Mouse (Mus musculus) ovary, adult 18-20 months (tissue): ENCODE measurements at regions not wholly inside any gene's neighbourhood (a gene's known extent, or its start where the extent isn't known, plus 50 kb on each side); places are given as distances from the start of the nearest gene placed in this dataset.

ENCODE experiments used
- DNase-seq: peaks from one replicate; pipeline ENCODE4 v3.0.0; 2022; ENCODE audit warnings: low spot score, mixed read lengths

- DNase-seq = no peak
These were observed 375.2 kb upstream of the Nfe2l3 start for GRCm38 (mm10) chr6:51057229-51057628.

GRCm38 (mm10) chr6:51059923-51060847 is 372.3 kb upstream of the Nfe2l3 start:
- no peak for DNase-seq

DNA sequence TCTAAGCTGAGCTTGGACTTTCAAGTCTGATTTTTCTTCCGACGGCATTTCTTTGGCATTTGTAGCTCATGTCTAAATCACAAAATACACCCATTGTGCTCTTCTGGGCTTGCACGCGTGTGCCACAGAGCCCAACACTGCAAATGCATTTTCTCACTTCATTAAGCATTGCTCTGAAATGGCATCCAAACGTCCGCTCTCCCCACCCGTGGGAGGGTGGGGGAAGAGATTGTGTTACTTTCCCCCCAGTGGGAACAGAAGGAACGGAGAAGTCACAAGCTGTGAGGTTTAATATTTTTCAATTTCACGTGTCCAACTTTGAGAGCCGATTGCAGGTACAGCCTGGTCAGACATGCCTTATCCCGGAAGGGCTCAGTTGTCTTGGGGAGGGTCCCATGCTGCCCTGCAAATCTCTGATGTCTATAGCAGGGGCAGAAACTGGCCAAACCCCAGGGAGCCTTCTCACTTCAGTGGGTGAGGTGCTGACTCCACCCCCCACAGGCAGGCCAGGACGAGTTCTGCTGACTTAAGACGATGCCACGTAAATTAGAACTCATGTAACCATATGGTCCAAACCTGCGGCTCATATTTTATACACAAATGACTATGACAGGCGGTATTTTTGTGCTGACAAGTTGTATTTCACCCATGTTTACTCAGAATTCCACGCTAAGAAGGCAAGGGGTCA is 371.5 kb upstream of the Nfe2l3 start:
- no peak for DNase-seq

DNA sequence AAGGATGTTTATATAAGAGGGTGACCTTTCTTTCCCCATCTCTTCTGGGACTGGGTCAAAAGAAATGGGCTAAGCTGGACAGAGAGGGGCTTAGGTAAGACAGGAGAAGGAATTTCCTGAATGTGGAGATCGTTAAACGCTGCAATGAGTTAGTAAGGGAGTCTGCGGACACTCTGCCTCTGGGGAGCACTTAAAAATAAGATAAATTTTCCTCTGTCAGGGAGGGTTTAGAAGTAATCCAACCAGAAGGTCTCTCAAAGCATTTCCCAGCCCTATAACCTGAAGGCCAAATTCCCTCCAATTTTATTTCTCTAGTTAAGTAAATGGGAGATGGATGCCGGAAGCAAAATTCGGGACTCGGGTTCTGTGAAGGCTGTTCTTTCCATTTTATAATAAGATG is 367.3 kb upstream of the Nfe2l3 start:
- DNase-seq = no peak

GRCm38 (mm10) chr6:51067332-51067731 is 365.1 kb upstream of the Nfe2l3 start:
- no peak for DNase-seq

- DNase-seq = no peak
These were observed 362.5 kb upstream of the Nfe2l3 start for GRCm38 (mm10) chr6:51069945-51070344.

- DNase-seq = no peak
These were observed 361.2 kb upstream of the Nfe2l3 start for GRCm38 (mm10) chr6:51071243-51071642.

DNA sequence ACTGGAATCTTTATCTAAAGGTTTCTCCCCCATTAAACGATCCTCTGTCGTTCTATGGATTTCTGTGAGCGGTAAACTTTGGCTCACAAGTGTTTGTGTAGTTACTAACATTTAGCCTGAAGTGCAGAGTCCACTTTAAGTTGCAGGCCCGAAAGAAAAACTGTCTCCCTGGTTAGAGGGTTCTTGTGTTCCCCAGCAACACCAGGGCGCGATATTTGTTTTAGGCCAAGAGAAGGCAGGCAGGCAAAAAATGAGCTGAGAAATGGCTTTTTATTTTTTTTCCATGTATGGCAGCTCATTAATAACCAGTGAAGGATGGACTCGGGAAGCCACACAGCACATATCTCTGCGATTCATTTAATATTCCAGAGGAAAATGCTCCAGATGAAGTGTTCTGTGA is 357.4 kb upstream of the Nfe2l3 start:
- DNase-seq = no peak

GRCm38 (mm10) chr6:51076861-51077768 is 355.4 kb upstream of the Nfe2l3 start:
- no peak for DNase-seq

DNA sequence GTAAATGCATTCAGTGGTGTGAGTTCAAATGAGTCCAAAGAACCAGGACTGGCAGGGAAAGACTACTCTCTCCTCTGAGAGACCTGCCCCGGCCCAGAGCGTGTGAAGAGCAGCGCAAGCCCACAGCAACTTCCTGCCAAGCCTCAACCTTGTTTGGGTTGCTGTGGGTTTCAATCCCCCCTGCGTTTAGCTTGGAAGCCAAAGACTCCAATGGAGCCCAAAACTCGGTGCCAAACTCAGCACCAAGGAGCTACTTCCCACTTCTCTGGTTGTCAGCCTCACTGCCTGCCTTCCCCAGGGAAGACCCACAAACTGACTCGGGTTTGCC is 354.7 kb upstream of the Nfe2l3 start:
- DNase-seq = no peak

DNA sequence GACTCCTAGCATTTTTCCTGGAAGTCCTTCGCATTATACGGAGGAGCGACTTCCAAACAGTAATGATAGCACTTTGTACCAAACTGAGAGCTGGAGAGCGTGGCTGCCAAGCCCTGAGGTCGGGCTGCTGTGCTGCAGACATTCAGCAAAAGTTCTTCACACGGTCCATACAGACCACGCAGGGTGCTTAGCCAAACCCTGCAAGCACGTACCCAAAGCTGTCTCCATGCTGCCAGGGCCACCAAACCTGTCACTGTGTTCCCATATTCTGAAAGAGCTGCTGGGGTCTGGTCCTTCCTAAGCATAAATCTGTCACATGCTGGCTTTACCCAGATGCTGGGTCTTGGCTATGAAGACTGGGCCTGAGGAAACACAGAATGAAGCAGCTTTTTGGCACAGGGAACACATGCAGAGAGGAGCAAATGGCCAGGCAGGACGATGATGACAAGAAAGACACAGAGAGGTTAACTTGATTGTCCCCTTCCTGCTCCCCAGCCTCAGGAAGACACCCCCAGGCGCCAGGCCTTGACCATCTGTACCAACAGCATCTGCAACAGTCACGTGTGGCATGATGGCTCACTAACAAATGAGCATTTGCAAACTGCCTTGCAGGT is 354.0 kb upstream of the Nfe2l3 start:
- no peak for DNase-seq

DNA sequence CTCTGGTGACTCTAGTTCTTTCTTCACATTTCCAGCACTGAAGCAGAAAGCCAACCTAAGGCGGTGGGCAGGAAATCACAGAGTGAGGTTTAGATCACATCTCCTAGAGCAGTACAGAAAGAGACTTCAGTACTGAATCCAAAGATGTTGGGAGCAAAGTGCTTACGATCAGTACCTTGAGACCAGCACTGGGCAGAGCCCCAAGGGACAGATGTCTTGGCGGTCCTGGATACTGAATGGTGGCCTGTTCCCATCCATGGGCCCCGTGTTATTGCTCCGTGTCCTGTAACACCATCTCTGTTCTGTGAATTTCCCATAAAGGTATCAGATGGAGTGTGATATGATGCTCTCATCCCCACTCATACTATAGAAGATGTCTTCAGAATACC is 353.5 kb upstream of the Nfe2l3 start:
- DNase-seq = no peak

GRCm38 (mm10) chr6:51081056-51081455 is 351.4 kb upstream of the Nfe2l3 start:
- DNase-seq = no peak

- DNase-seq = no peak
These were observed 347.8 kb upstream of the Nfe2l3 start for GRCm38 (mm10) chr6:51084656-51085055.

- DNase-seq = no peak
These were observed 346.9 kb upstream of the Nfe2l3 start for GRCm38 (mm10) chr6:51085547-51085946.

DNA sequence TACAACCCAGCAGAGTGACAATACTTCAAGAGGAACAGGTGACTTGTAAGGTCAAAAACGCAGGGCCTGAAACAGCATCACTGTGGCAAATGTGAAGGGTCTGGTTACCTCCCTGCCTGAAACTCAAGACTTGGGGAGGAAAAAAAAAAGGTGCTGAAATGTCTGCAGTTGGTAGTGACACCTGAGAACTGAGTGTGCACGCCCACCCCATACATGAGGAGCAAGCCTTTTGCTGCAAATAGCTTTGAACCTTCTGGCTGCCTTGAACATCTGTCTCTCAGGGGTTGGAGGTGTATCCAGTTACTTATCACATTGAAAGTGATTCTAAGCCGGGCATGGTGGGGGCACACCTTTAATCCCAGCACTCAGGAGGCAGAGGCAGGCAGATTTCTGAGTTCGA is 346.1 kb upstream of the Nfe2l3 start:
- no peak for DNase-seq

GRCm38 (mm10) chr6:51087806-51088205 is 344.7 kb upstream of the Nfe2l3 start:
- DNase-seq = no peak

DNA sequence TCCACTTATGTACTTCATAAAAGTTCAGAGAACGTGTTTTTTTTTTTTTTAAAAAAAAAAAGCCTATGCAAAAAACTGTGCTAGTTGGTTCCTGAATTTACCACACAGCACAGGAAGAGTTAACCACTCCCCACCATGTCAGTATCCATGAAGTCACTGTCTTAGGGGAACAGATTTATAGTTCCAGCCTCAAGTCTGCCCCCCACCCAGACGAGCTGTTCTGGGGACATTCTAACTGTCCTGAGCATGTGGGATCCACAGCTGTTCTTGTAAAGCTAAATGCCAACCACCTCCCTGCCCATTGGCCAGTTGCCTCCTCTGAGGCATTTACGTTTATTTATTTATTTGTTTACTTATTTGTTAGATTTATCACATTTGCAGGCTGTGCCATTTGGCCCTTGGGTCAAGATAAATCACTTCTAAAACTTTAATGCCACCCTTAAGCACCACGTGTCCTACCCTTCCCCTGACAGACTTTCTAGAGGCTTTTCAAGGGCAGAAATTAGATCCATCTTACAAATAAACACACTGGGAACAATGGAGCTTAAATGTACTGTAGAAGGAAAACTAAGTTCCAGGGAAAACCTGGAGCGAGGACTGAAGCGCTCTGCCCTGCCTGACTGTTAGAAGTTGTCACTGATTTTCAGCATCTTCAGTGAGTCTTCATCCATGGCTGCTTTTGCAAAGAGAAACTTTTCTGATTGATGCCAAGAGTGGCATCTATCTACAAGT is 343.7 kb upstream of the Nfe2l3 start:
- no peak for DNase-seq

DNA sequence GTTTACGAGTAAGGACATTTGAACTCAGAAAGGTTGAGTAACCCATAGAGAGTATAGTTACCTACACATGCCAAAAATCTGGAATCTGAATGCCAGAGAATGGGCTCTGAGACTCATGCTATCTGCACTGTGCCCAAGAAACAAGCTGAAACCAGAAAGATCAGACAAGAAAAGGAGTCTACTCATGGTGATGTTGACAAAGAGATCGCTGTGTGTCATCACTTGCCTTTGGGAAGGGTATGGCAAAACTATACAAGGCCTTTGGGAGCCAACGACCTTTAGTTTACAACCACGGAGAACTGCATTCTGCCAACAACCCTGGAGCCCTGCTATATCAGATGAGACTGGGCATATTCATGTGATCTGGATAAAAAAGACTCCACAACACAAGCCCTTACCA is 339.3 kb upstream of the Nfe2l3 start:
- DNase-seq = no peak

GRCm38 (mm10) chr6:51094304-51094703 is 338.2 kb upstream of the Nfe2l3 start:
- no peak for DNase-seq

GRCm38 (mm10) chr6:51097488-51097887 is 335.0 kb upstream of the Nfe2l3 start:
- no peak for DNase-seq
